Mouse (Mus musculus) E14TG2a.4 (cell line): ENCODE results near the gene Tubgcp4.

Experiments used
- H3K27me3 ChIP-seq: 2 replicates; pipeline ENCODE4 v1.6.1; 2014; ENCODE audit warnings: low read length, control low read depth; ENCODE audit not compliant: insufficient read depth
- H3K36me3 ChIP-seq: 2 replicates; pipeline ENCODE4 v1.6.1; 2014; ENCODE audit warnings: low read length, control low read depth; ENCODE audit not compliant: insufficient read depth
- H3K4me1 ChIP-seq: replicated peaks from 2 replicates; pipeline ENCODE4 v1.6.1; 2014; ENCODE audit warnings: low read depth, low read length, control low read depth
- H3K4me3 ChIP-seq: replicated peaks from 2 replicates; pipeline ENCODE4 v1.5.1; 2014; ENCODE audit warnings: mild to moderate bottlenecking, low read length
- H3K9me3 ChIP-seq: 2 replicates; pipeline ENCODE4 v1.6.1; 2014; ENCODE audit warnings: low read length, control low read depth
- CTCF ChIP-seq: conservative IDR thresholded peaks from 2 replicates; pipeline ENCODE4 v1.5.1; 2014; ENCODE audit warnings: low read length
- NANOG ChIP-seq: IDR thresholded peaks from 2 replicates; pipeline ENCODE4 v1.6.1; 2014; ENCODE audit warnings: borderline replicate concordance, low read length, mixed read lengths
- POU5F1 ChIP-seq: IDR thresholded peaks from 2 replicates; pipeline ENCODE4 v1.6.1; 2014; ENCODE audit warnings: low read length, borderline replicate concordance

Tubgcp4 gene

DNA sequence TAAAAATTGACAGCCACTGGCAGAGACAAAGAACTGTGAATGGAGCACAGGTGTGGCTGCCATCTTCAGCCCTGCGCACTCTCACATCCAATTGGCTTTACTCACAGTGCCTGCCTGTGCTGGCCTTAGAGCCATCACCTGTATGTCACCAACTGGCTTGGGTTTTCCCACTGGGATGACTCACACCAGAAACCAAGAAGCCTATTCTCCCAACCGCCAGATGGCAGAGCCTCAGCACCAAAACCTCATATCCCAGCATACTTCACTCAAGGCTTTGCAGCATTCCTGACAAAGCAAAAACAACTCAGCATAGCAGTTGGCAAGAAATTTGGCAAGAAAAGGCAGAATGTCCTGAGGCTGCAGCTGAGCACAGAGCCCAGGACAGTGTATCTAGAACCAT, 52.6 kb downstream of the Tubgcp4 start:
- Histone ChIP-seq H3K36me3 (peaks cover 74% of the 10 kb centered on the region), H3K9me3 (no peaks in the 10 kb centered on the region), H3K4me3 (no peak overlapping the region), H3K27me3 (no peaks in the 10 kb centered on the region), H3K4me1 (peaks cover 45% of the 10 kb centered on the region)
- no peak for TF ChIP-seq NANOG
- TF ChIP-seq POU5F1 = no peak
- no peak for TF ChIP-seq CTCF

DNA sequence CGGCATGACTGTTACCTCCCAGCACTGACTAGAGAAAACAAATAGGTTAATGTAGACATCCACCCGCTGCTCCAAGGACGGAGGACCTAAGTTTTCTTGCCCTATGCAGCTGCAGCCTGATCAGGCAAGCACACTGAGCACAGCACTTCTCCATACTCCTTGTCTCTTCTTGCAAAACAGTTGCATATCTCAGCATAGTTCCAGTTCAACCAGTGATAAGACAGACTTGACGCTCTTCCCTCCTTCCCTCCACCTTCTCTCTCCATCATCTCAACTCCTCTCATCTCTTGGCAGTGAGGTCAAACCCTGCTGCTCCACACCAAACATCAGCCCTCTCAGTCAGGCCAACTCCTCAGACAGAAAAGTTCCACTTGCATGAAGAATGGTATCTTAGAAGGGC, 57.7 kb downstream of the Tubgcp4 start:
- Histone ChIP-seq H3K27me3 (no peaks in the 10 kb centered on the region), H3K4me1 (peaks cover 20% of the 10 kb centered on the region), H3K36me3 (peaks cover 88% of the 10 kb centered on the region), H3K4me3 (no peak overlapping the region), H3K9me3 (no peaks in the 10 kb centered on the region)
- TF ChIP-seq CTCF (no peak), POU5F1 (no peak), NANOG (no peak)

DNA sequence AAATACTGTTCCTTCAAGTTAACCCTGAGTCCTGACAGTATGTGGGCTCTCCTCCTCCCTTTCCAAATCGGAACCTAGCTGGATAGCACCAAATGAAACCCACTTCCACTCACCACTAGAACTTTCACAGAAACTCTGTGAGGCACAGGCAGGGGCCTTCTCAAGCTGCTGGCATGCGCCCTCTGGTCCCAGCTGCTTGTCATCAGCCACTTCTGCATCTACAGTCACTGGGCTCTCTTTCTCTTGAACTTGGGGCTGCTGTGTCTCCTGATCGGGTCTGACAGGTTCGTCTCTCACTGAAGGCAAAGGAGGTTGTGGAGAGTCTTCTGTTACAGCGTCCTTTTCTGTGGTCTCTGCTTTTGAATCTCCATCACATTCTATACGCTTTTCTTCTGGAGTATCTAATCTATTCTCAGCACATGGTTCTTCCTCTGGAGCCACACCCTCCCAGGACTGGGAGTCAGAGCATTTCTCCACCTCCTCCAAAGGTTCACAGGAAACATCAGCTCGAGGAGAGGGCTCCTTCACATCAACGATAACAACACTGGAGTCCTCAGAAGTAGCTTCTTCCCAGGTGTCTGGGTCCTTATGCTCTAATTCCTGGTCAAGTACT, 65.1 kb downstream of the Tubgcp4 start:
- Histone ChIP-seq H3K27me3 (no peaks in the 10 kb centered on the region), H3K9me3 (no peaks in the 10 kb centered on the region), H3K4me1 (peaks cover 12% of the 10 kb centered on the region), H3K36me3 (peaks cover 82% of the 10 kb centered on the region), H3K4me3 (no peak overlapping the region)
- TF ChIP-seq POU5F1 (no peak), CTCF (no peak), NANOG (no peak)

DNA sequence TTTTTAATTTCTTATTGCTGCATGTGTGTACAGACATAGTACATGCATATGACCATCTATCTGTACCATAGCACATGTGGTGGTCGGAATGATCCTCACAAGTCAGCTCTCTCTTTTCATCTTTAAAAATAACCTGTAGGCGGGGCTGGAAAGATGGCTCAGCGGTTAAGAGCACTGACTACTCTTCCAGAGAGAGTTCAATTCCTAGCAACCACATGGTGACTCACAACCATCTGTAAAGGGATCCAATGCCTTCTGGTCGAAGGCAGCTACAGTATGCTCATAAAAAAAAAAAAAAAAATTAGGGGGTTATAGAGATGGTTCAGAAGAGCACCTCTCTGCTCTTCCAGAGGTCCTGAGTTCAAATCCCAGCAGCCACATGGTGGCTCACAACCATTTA, 69.0 kb downstream of the Tubgcp4 start:
- Histone ChIP-seq H3K9me3 (no peaks in the 10 kb centered on the region), H3K36me3 (peaks cover 78% of the 10 kb centered on the region), H3K27me3 (no peaks in the 10 kb centered on the region), H3K4me3 (no peak overlapping the region), H3K4me1 (no peaks in the 10 kb centered on the region)
- no peak for TF ChIP-seq CTCF
- no peak for TF ChIP-seq POU5F1
- TF ChIP-seq NANOG = no peak

DNA sequence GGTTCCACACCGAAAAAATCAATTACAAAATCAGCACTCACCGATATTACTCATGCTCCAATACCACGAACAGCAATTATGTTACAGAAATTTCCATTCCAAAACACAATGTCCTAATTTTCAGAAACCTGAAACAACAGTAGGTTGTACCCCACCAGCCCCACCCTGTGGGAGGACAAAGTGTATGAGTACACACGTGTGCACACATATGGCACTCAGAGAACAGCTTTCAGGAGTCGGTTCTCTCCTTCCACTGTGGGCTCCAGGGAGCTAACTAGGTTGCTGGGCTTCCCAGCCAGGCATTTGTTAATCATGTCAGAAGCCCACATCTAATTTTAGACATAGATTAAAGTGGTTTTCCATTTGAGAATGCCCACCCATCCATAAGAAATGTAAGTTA, 73.6 kb downstream of the Tubgcp4 start:
- H3K27me3 ChIP-seq = no peaks in the 10 kb centered on the region
- no peaks in the 10 kb centered on the region for H3K9me3 ChIP-seq
- no peak for TF ChIP-seq NANOG
- no peak for TF ChIP-seq CTCF
- TF ChIP-seq POU5F1 = no peak
- H3K36me3 ChIP-seq = peaks cover 85% of the 10 kb centered on the region
- H3K4me3 ChIP-seq = no peak overlapping the region
- no peaks in the 10 kb centered on the region for H3K4me1 ChIP-seq
